Mouse (Mus musculus): ENCODE results near the gene Med26.

Gene Med26

DNA sequence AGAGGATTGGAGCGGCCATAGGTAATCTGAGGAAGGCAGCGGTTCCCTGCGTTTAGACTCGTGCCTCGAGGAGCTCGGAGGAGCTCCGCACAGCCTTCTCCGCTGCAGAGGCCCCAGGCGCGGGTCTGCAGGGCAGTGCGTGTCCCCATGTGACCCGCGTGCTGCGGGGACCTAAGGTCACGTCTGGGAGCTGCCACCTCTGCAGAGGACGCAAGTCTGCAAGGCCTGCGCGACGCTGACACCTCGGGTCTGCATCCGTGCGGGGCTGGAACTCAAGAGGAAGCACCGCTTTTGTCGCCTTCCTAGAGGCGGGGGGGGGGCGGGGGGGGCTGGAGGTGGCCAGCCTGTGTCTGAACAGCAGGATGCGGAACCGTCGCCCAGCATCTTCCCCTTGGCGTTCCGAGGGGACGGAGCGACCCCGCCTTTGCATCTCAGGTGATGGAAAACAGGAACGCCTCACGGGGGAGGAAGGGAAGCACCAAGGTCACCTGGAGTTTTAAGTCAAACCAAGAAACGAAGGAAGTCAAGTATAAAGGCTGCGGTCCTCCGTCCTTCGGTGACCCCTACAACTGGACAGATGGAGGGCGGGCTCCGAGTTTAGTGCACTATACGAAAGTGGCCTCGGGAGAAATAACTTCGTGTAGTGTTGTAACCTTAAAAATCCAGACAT lies 709 bp upstream of the Med26 start:
- peak in 1 of 2 experiments; percentile 16 for DNase-seq (ENCODE audit: low spot score in 2 of 2)

DNA sequence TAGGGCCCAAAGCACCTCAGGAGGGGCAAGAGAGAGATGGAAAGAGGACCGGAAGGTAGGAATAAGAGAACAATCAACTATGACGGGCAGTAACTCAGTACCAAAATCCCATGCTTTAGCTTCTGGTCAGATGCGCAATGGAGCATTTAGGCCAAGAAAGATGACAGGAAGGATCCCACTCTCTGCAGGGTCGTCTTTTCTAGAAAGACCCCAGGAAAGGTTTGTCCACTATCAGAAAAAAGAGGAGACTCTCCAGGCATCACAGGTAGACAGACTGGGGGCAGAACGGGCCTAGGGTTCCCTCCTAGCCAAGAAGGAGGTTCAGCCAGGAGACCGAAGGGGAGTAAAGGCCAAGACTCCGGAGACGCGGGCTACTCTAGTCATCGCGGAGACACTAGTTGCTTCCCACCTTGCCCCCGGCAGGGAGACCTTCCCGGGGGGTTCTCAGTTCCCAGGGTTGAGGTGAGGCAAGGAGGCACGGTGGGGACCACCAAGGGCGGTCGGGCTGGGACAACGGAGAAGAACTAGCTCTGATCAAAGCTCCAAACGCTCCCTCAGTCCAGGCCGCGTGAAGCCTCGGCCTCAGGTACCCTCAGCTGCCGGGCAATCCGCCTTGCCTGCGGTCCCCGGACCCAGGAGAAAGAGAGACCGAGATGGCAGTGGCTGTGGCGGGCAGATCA lies 808 bp downstream of the Med26 start:
- DNase-seq (ENCODE audit: low spot score in 2 of 2): peak in 1 of 2 experiments; percentile 6

DNA sequence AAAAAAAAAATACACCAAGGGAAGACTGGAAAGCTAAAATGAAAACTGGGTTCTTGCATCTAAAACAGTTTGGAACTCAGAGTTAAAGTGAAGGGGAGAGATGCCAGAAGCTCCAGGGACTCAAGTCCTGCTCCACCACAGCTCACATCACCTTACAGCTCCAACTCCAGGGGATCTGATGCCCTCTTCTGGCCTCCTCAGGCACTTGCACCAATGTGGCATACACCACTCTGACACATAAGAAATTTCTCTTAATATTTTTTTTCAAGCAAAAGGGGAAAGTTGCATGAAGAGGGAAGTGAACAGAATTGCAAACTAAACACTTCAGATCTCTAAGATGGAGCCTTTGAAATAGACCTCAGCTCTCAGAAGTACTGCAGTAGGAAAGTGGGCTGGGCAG lies 8.8 kb downstream of the Med26 start:
- no peak for DNase-seq (ENCODE audit: low spot score in 2 of 2)

DNA sequence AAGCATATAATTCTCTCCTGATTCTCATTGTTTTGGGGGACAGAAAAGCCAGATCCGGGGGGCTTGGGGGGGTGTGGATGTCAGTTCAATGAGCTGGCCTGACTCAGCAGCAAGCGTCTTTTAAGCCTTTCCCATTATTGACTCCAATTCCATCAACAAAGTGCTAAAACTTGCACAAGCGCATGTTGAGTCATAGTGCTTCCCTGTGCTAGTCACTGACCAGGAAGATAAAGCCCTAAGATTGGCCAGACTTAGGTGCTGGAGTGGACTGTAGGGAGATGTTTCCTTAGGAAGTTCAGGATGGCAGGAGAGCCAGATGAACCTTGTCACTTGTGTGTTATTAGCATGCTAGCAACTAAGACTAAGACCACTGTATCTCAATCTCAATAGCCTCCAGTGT lies 13.2 kb downstream of the Med26 start:
- no peak for DNase-seq (ENCODE audit: low spot score in 2 of 2)

DNA sequence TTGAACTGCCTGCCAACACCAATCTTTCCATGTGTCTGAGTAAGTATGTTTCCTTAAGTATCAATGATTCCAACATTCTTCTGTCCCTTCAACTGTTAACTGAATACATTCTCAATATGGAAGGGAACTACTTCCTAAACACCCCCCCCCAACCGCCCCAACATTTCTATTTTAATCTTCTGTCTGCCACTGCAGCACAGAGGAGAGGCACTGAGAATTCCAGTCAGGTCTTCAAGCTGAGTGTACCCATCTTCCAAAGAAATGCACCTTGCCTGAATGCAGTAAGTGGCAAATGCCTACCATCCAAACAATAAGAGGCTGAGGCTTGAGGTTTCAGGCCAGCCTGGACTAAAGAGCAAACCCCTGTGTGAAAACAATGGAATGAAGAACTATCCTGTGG lies 16.0 kb downstream of the Med26 start:
- DNase-seq (ENCODE audit: low spot score in 2 of 2): no peak

DNA sequence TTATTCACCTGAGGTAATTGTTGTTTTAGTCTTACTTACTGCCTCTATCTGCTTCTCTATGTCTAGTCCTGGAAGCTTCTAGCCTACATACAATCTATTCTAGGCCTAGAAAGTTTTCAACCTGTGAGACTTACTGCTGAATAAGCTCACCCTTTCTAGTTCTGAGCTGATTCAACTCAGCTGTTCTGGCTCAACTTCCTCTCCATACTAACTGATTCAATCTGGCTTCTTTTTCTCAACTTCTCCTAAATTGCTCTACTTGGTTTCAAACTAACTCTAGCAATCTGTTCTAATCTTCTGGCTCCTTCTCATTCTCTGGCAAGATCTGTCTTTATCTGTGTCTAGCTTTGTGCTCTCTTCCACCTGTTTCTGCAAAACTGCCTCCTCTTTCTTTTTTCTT lies 26.2 kb downstream of the Med26 start:
- no peak for DNase-seq (ENCODE audit: low spot score in 2 of 2)

DNA sequence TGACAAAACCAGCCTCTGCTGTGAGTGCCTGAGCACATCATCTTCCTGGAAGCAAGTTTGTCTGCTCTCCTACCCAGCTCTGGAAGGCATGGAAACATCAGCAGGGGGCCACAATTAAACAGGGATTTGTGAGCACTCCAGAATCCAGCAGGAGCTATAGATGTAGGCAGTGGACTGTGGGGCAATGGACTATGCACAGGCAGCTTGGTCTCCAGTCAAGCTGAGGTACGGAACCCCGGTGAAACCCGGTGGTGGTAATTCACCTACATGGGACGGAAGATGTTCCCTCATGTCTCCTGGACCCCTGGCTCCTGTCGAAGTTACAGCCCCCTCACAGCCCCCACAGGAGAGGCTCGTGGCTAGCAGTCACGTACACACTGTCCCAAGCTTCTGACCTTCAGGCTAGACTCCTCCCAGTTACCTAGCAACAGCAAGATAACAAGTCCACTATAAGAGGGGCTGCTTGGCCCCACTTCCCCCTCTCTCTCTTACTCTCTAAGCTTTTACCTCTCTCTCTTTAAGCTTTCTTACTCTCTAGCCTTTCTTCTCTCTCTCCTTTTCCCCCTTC lies 30.6 kb downstream of the Med26 start:
- DNase-seq (ENCODE audit: low spot score in 2 of 2): no peak

DNA sequence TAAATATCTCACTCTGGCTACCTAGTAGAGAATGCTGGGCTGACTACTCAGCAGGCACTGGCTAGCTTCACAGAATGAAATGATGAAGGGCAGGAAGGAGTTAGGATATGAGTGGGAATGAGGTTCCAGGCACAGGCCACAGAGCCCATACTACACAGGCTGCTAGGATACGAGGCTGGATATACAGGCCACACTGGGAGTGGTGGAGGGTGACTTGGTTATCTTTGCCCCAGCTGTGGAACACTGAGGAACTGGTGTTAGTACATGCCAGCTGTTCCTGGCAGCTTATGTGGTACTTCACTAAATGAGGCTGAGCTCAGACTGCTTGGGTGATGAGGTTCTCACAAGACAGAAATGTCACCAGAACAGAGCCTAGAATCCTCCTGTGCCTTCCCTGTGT lies 34.9 kb downstream of the Med26 start:
- DNase-seq (ENCODE audit: low spot score in 2 of 2): no peak

DNA sequence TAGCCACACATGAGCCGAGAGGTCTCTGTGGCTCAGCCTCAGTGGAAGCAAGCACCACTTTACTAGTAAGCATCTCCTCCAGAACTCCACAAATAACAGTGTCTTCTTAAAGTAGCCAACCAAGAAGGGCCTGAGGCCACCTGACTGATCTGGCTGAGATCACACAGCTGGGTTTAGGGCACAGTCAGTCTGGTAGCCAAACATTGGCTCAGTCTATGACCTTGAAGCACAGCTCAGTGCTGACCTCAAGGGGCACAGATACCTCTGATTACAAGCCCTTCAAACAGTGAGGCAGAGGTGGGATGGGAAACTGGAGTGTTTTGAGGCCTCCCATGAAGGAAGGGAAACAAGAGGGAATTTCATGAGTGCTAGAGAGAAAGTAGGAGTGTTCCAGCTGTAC lies 35.4 kb downstream of the Med26 start:
- DNase-seq (ENCODE audit: low spot score in 2 of 2): no peak

DNA sequence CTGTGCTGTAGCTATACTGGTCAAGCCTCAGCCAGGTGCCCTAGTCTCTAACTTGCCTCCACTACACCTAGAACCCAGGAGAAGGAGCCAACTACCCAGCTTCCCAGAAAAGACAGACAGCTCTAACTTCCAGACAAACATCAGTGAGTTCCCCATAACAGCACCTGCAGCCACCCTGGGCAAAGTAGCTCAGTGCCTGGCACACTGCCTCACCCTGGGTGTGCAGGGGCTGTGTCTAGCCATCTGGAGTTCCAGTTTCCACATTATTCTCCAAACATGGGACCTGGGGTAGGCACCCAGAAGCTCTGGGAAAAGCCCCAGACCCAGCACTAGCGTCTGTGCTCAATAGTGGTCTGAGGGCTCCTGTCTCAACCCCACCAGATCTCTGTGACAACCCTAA lies 40.6 kb downstream of the Med26 start:
- no peak for DNase-seq (ENCODE audit: low spot score in 2 of 2)

DNA sequence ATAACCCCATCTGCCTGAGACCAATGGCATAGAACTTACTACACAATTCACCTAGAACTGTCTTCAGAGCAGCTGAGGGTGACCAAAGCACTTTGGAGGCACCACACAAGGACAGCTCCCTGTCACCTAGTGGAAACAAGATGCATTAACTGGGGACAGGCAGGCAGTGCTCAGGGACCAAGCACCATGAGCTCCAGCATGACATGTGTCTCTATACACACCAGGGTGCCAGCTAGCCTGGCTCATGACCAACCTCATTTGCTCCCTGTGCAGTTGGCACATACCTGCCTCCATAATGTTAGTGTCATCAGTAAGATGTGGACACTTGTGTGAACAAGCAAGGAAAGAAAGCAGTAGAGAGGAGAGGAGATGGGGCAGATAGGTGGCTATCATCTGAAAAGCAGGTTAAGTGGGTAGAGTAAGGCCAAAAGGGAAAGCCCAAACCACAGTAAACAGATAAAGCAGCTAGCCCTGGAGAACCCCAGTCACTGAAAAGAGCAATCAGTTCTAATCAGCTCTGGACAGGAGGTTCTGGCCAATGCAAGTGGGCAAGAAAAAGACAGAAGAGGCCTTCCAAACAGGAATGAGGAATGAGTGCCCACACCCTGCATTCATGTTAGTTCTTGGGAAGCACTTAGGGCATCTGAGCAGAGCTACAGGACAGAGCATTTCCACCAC lies 43.3 kb downstream of the Med26 start:
- DNase-seq (ENCODE audit: low spot score in 2 of 2): no peak

DNA sequence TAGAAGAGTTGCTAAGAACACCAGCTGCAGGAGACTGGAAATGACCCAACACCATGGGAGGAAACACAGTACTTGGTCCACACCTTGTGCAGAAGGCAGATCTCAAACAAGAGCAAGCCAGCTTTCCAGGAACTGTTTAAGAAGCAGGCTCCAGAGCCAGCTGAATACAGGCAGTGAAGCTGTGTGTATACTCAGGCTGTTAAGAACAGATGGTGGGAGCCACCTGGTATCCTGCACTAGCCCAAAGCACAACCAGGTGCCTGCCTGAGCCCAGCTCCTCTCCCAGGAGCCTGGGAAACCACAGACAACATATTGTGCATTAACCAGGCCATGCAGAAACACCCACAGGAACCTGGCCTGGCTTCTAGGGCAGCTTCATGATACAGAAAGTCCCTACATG lies 43.9 kb downstream of the Med26 start:
- no peak for DNase-seq (ENCODE audit: low spot score in 2 of 2)

DNA sequence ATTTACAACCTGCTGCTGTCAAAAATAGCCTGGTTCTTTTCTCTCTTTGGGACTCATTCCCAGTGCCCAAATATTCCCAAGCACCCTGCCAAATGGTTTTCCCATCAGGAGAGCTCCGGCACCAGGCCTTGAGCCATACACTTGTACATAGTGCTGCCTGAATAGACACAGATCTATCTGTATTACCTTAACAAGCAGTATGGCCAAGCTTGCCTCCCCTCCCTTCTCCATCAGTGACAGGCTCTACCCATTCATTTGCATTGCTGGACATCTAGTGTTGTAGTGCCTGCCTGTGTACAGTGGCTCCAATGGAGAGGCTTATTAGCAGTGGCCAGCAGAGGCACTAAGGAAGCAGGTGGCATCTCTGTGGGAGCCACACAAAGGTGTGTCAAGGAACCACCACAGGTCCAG lies 47.5 kb downstream of the Med26 start:
- DNase-seq (ENCODE audit: low spot score in 2 of 2): no peak

DNA sequence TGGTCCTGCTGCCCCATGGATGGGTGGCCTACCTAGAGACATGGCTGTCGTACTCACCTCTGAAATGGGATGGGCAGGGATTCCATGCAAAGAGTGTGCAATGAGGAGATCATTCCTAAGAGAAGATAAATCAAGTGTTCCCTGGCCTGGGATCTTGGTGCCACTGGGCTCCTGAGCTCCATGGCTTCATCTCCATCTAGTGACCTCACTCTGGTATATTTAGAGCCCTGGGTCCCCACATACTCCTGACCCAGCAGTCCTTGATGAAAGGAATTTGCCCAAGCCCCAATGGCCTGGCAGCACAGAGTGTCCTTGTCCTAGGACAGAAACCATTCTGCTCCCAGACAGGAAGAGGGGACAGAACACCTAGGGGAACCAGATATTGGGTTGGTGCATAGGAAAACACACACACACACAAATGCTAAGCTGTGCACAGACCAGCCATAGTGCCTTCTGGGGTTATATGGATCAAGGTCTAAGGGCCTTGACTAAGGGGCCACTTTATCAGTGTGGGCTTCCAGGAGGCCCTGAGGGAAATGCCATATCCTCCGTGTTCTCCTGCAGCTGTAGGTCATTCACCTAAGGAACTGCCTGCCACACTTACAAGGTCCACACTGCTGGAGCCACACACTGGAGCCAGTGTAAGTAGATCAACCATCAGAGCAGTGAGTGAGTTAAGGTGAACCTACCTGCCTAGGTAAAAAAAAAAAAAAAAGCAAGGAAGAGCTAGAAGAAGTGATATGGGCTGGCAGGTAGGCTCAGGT lies 48.4 kb downstream of the Med26 start:
- DNase-seq (ENCODE audit: low spot score in 2 of 2): no peak

DNA sequence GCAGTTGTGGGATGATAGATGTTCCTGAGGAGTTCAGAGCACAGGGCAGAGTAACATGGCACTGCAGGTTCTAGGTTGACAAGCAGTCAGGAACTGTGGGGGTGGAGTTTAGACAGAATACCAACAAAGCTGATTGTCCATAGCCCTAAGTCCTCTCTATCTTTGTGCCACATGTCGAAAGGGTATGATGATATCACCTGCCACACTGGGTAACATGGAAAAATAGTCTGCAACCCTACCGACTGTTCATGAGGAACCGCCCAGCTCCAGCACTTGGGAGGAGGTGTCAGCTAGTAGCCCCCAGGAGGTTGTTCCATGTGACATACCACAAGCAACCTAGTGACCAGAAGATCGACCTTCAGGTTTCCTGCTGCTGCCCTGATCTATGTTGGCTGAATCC lies 49.5 kb downstream of the Med26 start:
- no peak for DNase-seq (ENCODE audit: low spot score in 2 of 2)

DNA sequence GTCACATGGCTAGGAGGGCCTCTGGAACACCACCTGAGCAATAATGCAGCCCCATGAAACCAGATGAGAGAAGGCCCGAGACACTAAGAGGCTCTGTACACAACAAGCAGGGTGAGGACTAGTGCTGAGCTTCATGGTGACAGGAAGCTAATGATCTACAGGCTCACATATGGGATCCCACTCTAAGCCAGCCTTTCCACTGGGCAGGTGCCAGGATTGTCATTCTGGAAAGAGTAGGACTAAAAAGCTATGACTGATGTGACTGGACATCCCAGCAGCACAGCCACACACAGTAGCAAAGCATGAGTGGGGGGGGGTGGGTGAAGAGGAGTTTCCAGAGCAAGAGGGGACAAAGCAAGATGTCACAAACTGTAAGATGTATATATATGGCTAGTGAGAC lies 50.2 kb downstream of the Med26 start:
- DNase-seq (ENCODE audit: low spot score in 2 of 2): no peak

DNA sequence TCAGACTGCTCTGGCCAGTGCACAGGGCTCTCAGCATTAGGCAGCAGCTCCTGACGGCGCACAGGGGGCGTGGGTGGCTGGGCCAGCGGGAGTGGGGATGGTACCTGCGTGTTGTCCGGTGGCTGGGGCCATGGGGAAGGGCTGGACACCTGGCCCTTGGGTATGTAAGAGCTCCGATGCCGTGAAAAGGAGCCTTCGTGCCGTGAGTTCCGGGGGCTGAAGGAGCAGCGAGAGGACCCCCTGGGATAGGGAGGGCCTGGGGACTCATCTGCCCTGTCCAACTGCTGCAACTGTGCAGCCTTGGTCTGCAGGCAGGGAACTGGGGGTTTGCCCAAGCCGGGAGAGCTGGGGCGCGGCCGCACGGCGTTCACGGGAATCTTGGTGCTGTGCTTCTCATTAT lies 51.9 kb downstream of the Med26 start:
- no peak for DNase-seq (ENCODE audit: low spot score in 2 of 2)

DNA sequence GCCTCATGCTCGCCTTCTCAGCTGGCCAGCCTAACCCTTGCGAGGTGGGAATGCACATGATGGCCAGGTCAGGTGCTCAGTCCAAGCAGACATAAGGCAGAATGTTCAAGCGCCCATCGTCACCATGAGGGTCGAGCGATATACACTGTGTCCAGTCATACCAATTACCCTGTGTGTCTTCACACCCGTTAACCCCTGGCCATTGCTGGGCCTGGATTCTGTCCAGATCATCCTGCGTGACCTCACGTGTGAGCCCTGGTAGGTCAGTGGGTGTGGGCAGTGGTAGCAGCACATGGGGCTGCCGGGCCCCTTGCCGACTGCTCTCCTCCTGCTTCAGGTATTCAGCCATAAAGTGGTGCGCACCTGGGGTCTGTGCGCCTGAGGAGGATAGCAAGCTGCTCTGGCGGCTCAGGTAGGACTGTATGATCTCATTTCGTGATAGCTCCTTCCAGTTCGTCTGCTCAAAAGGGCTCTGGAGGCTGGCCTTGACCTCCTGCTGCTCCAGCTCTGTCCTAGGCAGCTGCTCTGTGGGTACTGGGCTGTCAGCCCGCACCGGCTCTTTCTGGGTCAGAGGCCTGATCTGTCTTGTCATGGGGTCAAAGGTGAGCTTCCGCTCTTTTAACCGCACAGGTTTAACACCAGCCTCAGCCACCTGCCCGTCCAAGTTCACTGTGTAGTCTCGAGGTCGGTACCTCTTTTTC lies 52.5 kb downstream of the Med26 start:
- no peak for DNase-seq (ENCODE audit: low spot score in 2 of 2)

DNA sequence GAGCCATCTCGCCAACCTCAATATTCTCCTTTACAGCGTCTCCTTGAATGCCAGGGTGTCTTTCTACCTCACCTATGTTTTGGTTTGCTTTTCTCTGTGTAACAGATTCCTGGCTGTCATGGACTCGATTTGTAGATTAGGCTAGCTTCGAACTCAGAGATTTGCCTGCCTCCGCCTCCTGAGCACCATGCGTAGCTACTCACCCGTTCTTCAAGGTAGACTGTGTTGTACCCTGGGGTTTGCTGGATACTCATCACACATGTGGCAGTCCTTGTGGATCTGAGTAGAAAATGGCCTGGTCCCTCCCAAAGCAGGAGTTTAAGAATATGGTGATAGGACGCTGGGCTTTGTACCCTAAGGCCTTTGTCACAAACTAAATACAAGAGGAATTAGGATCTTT lies 54.7 kb downstream of the Med26 start:
- no peak for DNase-seq (ENCODE audit: low spot score in 2 of 2)

DNA sequence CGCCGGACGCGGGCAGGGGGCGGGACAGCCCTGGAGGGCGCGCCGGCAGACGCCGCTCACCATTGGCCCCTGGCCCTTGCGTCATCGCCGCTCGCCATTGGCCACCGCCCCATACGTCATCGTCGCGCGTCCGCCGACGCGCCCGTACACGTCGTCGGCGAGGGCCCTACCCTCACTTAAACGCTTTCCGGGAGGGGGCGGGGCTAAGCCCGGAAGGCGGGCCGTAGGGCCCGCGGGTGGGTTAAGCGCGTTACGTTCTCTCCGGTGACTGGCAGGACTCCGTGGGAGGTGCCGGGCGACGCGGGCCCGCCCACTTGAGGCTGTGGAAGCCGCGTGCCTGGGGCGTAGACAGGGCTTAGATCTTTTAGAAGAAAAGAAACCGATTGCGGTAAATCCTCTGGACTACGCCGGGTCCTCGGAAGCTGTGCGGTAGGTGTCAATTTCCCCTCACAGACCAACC lies 55.4 kb downstream of the Med26 start:
- peak; percentile 99 to 100 for DNase-seq (ENCODE audit: low spot score in 2 of 2)

Measured in urinary bladder, postnatal 36 days (tissue).